Mouse (Mus musculus) CD4-positive, CD25-positive, alpha-beta regulatory T cell, adult 9 weeks (primary cell): ENCODE measurements around the gene Syngap1. TPM values are rescaled to one million over a fixed set of nuclear protein-coding genes. Genes with fewer than 3 reads are reported as not detected.

Experiments used
- polyA plus RNA-seq: library from polyadenylated mRNA; unstranded; fragments of 100-300 nt; shearing (Covaris generic); gene quantifications from one replicate; pipeline ENCODE4 v1.2.1, GENCODE M21; 2017

Gene Syngap1
- polyA plus RNA-seq: not detected

DNA sequence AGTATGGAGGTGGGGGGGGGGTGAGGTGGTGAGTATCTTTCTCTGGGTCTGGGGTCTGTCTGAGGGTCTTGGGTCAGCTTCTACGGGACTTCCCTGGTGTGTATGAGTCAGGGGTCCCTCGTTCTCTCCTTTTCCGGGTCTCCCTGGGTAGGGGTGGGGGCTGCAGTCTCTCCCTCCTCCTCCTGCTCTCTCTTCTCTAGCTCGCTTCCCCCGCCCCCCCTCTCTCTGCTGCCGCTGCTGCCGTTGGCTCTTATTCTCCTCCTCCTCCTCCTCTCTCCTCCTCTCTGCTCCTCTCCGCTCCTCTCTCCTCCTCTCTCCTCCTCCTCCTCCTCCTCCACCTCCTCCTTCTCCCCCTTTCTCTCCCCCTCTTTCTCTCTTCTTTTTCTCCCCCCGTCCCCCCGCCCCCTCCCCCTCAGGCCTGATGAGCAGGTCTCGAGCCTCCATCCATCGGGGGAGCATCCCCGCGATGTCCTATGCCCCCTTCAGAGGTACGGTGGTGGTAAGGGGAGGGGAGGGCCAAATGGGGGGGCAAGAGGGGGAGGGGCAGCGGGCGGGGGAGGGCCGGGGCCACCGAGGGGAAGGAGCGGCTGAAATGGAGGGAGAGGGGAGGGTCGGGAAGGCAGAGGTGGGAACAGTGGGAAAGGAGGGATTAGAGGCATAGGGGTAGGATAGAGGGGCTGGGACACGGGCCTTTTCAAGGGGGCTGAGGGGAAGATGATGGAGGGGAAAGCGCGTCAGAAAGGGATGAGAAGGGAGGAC, at the start of gene Syngap1:
Gene Syngap1 (plus strand): TSS at position 223 of the 759 bp plus-strand sequence.

DNA sequence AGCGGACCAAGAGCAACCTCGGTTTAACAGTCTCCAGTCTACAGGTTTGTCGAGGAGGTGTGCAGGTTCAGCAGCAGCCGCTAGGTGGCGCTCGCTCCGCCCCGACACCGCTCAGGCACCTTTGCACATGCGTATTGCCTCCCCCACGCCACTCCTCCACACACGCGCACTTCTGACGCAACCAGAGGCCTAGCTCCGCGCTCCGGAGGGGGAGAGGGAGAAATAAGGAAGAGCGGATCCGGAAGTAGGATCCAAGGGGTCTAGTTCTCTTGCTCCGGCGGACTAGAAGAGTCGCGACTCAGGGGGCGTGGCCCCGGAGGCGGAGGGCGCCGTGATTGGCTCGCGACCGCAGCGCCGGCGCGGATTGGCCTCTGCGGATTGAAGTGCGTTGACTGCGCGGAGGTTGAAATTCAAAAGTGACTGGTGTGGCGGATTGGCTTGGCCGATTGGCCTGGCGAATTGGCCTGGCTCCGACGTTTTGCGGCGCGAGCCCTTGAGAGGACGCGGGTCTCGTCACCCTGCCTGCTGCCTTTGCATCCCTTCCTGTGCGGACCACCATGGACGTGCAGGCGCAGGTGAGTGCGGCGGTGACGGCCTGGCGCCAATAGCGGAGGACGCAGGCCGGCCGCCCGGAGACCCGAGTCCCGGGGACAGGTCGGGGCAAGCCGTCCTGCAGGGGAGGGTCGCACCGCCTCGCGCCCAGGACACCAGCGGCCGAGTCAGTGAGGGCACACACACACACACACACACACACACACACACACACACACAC, 24.2 kb upstream of the Syngap1 start, which contains the start of gene Kifc5b:
Gene Kifc5b (plus strand): TSS at position 381 of the 772 bp plus-strand sequence.

DNA sequence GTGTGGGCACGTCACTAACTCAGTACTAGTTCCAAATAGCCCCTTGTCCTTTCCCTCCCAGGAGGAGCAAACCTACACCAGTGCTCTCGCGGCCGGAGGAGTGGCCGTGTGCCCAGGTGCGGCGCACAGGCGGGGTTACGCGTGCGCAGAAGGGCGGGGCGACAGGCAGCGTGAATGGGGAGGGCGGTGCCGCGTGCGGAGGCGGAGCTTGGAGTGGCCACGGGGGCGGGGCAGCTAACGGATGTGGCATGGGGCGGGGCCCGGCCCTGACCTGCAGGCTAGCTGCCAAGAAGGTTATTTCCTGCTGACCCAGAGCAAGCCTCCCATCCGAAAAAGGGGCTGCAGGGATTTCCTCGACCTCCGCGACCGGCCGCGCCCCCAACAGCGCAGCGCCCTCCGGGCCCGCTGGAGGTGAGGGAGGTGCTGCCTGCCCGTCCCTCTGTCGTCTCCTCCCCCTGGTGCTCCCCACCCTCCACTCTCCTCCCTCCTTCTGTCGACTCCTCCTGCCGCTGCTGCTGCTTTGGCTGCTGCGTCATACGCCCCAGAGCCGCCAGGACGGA, 8.1 kb upstream of the Syngap1 start, which contains the start of gene Phf1:
Gene Phf1 (plus strand): TSS at position 214 of the 560 bp plus-strand sequence.

DNA sequence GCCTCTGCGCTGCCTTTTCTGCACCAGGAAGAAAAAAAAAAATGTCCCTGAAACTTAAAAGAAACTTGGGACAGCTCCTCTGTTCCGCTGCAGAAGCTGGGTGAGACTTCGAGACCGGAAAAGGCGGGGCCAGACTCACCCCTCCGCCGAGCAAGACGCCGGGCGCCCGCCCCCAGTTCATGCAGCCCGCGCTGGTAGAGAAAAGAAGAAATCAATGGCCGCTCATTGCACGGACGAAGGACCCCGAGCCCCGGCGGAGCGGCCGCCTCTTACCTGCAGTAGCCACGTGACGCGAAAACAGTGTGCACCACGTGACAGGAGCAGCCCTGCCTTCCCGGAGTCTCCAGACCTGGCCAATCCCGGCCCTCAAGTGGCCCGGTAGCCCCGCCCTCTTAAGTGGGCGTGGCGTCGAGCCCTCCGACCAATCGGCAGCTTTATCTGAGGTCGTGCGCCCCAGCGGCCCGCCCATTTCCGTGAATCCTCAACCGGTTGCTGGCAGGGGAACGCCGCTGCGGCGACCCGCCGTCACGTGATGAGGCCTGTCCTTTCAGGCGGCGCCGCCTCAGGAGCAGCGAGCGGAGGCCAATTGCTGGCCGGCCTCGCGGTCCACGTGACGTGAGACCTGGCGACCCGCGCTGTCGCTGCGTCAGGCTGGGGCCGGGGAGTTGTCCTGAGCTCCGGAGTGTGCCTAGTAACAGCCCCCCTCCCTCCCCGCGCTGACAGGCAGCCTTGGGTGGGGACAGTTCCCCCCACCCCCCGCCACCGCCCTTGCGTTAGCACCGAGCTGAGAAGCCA, 1.7 kb upstream of the Syngap1 start, which contains the start of gene Cuta:
Gene Cuta (minus strand): TSS at position 392 of the 795 bp plus-strand sequence.

DNA sequence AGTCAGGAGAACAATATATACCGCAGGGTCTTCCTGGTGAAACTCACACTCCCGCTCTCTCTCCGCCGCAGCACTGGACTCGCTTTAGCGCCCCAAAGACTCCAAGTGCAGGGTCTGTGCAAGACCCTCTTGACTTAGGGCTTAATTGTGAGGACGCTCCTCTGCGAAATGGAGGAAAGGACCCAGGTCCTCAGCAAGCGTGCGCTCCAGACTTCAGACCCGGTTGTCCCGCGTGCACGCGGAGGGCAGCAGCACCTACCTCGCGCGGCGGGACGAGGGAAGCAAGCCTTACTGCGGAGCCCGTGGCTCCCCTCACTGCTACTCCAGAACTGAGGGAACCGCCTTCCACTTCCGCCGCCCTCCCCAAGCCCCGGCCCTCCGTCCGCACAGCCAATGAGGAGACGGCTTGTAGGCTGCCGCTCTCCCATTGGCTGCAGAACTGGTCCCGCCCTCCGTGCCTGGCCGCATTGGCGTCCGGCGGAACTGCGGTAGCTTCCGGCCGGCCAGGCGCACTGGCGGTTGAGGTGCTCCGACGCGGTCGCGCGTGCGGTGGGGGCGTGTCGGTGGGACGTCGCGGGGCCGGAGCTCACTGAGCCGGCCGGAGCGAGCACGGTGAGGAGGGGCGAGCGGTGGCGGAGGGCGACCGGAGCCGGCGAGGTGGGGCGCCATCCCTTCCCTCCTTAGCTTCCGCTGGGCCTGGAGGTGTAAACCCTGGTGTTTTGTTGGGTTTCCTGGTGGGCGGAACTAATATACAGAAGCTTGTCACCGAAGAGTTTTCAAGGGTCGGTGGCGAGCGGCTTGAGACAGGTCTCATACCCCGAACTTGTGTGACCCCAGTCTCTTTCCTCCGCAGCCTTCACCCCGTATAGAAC, 31.9 kb downstream of the Syngap1 start, which contains the start of gene Zbtb9:
Gene Zbtb9 (plus strand): TSS at position 465 of the 872 bp plus-strand sequence.

Other genes with a start within 250 kb of the Syngap1 start
- 105 TPM for gene Crebrf, start 225.6 kb upstream of the Syngap1 start, polyA plus RNA-seq
- gene Bnip1, start 160.2 kb upstream of the Syngap1 start, polyA plus RNA-seq: 37.7 TPM
- gene Nkx2-5, start 96.2 kb upstream of the Syngap1 start, polyA plus RNA-seq: not detected
- 1.8 TPM for gene Kifc5b, start 24.2 kb upstream of the Syngap1 start, polyA plus RNA-seq
- gene Phf1, start 8.2 kb upstream of the Syngap1 start, polyA plus RNA-seq: 112 TPM
- 200 TPM for gene Cuta, start 1.7 kb upstream of the Syngap1 start, polyA plus RNA-seq
- 15.9 TPM for gene Zbtb9, start 31.9 kb downstream of the Syngap1 start, polyA plus RNA-seq
- gene Bak1, start 87.8 kb downstream of the Syngap1 start, polyA plus RNA-seq: 2.3 TPM
- 12.5 TPM for gene Itpr3, start 116.1 kb downstream of the Syngap1 start, polyA plus RNA-seq
- gene Uqcc2, start 192.7 kb downstream of the Syngap1 start, polyA plus RNA-seq: 126 TPM
- not detected for gene Ip6k3, start 226.5 kb downstream of the Syngap1 start, polyA plus RNA-seq